Mouse (Mus musculus): ENCODE results near the gene Pmf1. TPM values are rescaled to one million over a fixed set of nuclear protein-coding genes. Genes with fewer than 3 reads are reported as not detected.

Pmf1 gene
- polyA plus RNA-seq, 1 experiment = 88.6 TPM

GRCm38 (mm10) chr3:88449395-88450023 is 39.4 kb upstream of the Pmf1 start:
- Histone ChIP-seq H3K4me1 (ENCODE audit: control insufficient read depth, insufficient read depth, low read length) (no peaks in the 10 kb centered on the region), H3K27ac (ENCODE audit: insufficient read depth, low read length) (no peak overlapping the region), H3K4me3 (ENCODE audit: low read depth, low read length) (peak overlapping the region; percentile 72), H3K27me3 (ENCODE audit: control insufficient read depth, insufficient read depth, low read length, poor library complexity, severe bottlenecking) (no peaks in the 10 kb centered on the region), H3K9ac (ENCODE audit: low read depth, poor library complexity, severe bottlenecking) (no peak overlapping the region), H3K9me3 (replicated peaks; ENCODE audit: control insufficient read depth, insufficient read depth, low read length, poor library complexity, severe bottlenecking) (no peaks in the 10 kb centered on the region), H3K36me3 (ENCODE audit: control insufficient read depth, insufficient read depth, low read length, poor library complexity, severe bottlenecking) (no peaks in the 10 kb centered on the region)
- no peak for TF ChIP-seq CTCF (IDR thresholded peaks at IDR 0.05; ENCODE audit: low read depth, low read length)
- no peak for TF ChIP-seq EP300 (IDR thresholded peaks at IDR 0.05; ENCODE audit: insufficient read depth, low read depth, low read length)

- Histone ChIP-seq H3K27ac (ENCODE audit: insufficient read depth, low read length) (no peak overlapping the region), H3K4me3 (ENCODE audit: low read depth, low read length) (no peak overlapping the region), H3K9me3 (replicated peaks; ENCODE audit: control insufficient read depth, insufficient read depth, low read length, poor library complexity, severe bottlenecking) (no peaks in the 10 kb centered on the region), H3K4me1 (ENCODE audit: control insufficient read depth, insufficient read depth, low read length) (no peaks in the 10 kb centered on the region), H3K9ac (ENCODE audit: low read depth, poor library complexity, severe bottlenecking) (no peak overlapping the region), H3K36me3 (ENCODE audit: control insufficient read depth, insufficient read depth, low read length, poor library complexity, severe bottlenecking) (no peaks in the 10 kb centered on the region), H3K27me3 (ENCODE audit: control insufficient read depth, insufficient read depth, low read length, poor library complexity, severe bottlenecking) (no peaks in the 10 kb centered on the region)
- TF ChIP-seq POLR2A (IDR thresholded peaks at IDR 0.05; ENCODE audit: insufficient read depth, low read length) = no peak
- no peak for TF ChIP-seq EP300 (IDR thresholded peaks at IDR 0.05; ENCODE audit: insufficient read depth, low read depth, low read length)
- no peak for TF ChIP-seq CTCF (IDR thresholded peaks at IDR 0.05; ENCODE audit: low read depth, low read length)
These were observed 38.3 kb upstream of the Pmf1 start for GRCm38 (mm10) chr3:88448443-88448842.

GRCm38 (mm10) chr3:88447676-88448183 is 37.6 kb upstream of the Pmf1 start:
- Histone ChIP-seq H3K27me3 (ENCODE audit: control insufficient read depth, insufficient read depth, low read length, poor library complexity, severe bottlenecking) (no peaks in the 10 kb centered on the region), H3K9me3 (replicated peaks; ENCODE audit: control insufficient read depth, insufficient read depth, low read length, poor library complexity, severe bottlenecking) (no peaks in the 10 kb centered on the region), H3K36me3 (ENCODE audit: control insufficient read depth, insufficient read depth, low read length, poor library complexity, severe bottlenecking) (no peaks in the 10 kb centered on the region), H3K4me3 (ENCODE audit: low read depth, low read length) (no peak overlapping the region), H3K4me1 (ENCODE audit: control insufficient read depth, insufficient read depth, low read length) (peaks cover 1% of the 10 kb centered on the region), H3K27ac (ENCODE audit: insufficient read depth, low read length) (no peak overlapping the region), H3K9ac (ENCODE audit: low read depth, poor library complexity, severe bottlenecking) (no peak overlapping the region)
- TF ChIP-seq POLR2A (IDR thresholded peaks at IDR 0.05; ENCODE audit: insufficient read depth, low read length) = no peak
- no peak for TF ChIP-seq CTCF (IDR thresholded peaks at IDR 0.05; ENCODE audit: low read depth, low read length)
- TF ChIP-seq EP300 (IDR thresholded peaks at IDR 0.05; ENCODE audit: insufficient read depth, low read depth, low read length) = no peak

- Histone ChIP-seq H3K9ac (ENCODE audit: low read depth, poor library complexity, severe bottlenecking) (no peak overlapping the region), H3K4me1 (ENCODE audit: control insufficient read depth, insufficient read depth, low read length) (peaks cover 3% of the 10 kb centered on the region), H3K9me3 (replicated peaks; ENCODE audit: control insufficient read depth, insufficient read depth, low read length, poor library complexity, severe bottlenecking) (no peaks in the 10 kb centered on the region), H3K27ac (ENCODE audit: insufficient read depth, low read length) (no peak overlapping the region), H3K27me3 (ENCODE audit: control insufficient read depth, insufficient read depth, low read length, poor library complexity, severe bottlenecking) (no peaks in the 10 kb centered on the region), H3K36me3 (ENCODE audit: control insufficient read depth, insufficient read depth, low read length, poor library complexity, severe bottlenecking) (no peaks in the 10 kb centered on the region), H3K4me3 (ENCODE audit: low read depth, low read length) (no peak overlapping the region)
- TF ChIP-seq EP300 (IDR thresholded peaks at IDR 0.05; ENCODE audit: insufficient read depth, low read depth, low read length) (no peak), CTCF (IDR thresholded peaks at IDR 0.05; ENCODE audit: low read depth, low read length) (no peak), POLR2A (IDR thresholded peaks at IDR 0.05; ENCODE audit: insufficient read depth, low read length) (no peak)
These were observed 36.5 kb upstream of the Pmf1 start for GRCm38 (mm10) chr3:88446471-88447123.

GRCm38 (mm10) chr3:88442888-88443287 is 32.8 kb upstream of the Pmf1 start:
- H3K4me1 ChIP-seq (ENCODE audit: control insufficient read depth, insufficient read depth, low read length) = peaks cover 7% of the 10 kb centered on the region

GRCm38 (mm10) chr3:88442488-88442887 is 32.4 kb upstream of the Pmf1 start:
- Histone ChIP-seq H3K9me3 (replicated peaks; ENCODE audit: control insufficient read depth, insufficient read depth, low read length, poor library complexity, severe bottlenecking) (no peaks in the 10 kb centered on the region), H3K4me3 (ENCODE audit: low read depth, low read length) (no peak overlapping the region), H3K9ac (ENCODE audit: low read depth, poor library complexity, severe bottlenecking) (no peak overlapping the region), H3K36me3 (ENCODE audit: control insufficient read depth, insufficient read depth, low read length, poor library complexity, severe bottlenecking) (no peaks in the 10 kb centered on the region), H3K27ac (ENCODE audit: insufficient read depth, low read length) (no peak overlapping the region), H3K4me1 (ENCODE audit: control insufficient read depth, insufficient read depth, low read length) (peaks cover 8% of the 10 kb centered on the region), H3K27me3 (ENCODE audit: control insufficient read depth, insufficient read depth, low read length, poor library complexity, severe bottlenecking) (no peaks in the 10 kb centered on the region)
- TF ChIP-seq EP300 (IDR thresholded peaks at IDR 0.05; ENCODE audit: insufficient read depth, low read depth, low read length) (no peak), CTCF (IDR thresholded peaks at IDR 0.05; ENCODE audit: low read depth, low read length) (no peak), POLR2A (IDR thresholded peaks at IDR 0.05; ENCODE audit: insufficient read depth, low read length) (no peak)

More at GRCm38 (mm10) chr3:88442888-88443287, 32.8 kb upstream of the Pmf1 start:
- Histone ChIP-seq H3K27me3 (ENCODE audit: control insufficient read depth, insufficient read depth, low read length, poor library complexity, severe bottlenecking) (no peaks in the 10 kb centered on the region), H3K4me3 (ENCODE audit: low read depth, low read length) (no peak overlapping the region), H3K27ac (ENCODE audit: insufficient read depth, low read length) (no peak overlapping the region), H3K9me3 (replicated peaks; ENCODE audit: control insufficient read depth, insufficient read depth, low read length, poor library complexity, severe bottlenecking) (no peaks in the 10 kb centered on the region), H3K9ac (ENCODE audit: low read depth, poor library complexity, severe bottlenecking) (no peak overlapping the region), H3K36me3 (ENCODE audit: control insufficient read depth, insufficient read depth, low read length, poor library complexity, severe bottlenecking) (no peaks in the 10 kb centered on the region)
- no peak for TF ChIP-seq CTCF (IDR thresholded peaks at IDR 0.05; ENCODE audit: low read depth, low read length)
- TF ChIP-seq POLR2A (IDR thresholded peaks at IDR 0.05; ENCODE audit: insufficient read depth, low read length) = no peak

Measured in ES-Bruce4 (cell line).